Mouse (Mus musculus) hindbrain, embryonic 14.5 days (tissue): ENCODE data around the gene Pde8b. TPM values are rescaled to one million over a fixed set of nuclear protein-coding genes. Genes with fewer than 3 reads are reported as not detected.

Source experiments
- ATAC-seq: fragments of 200-750 bp; cut with Nextera tagmentation; 2 replicates; pipeline ENCODE4 v1.8.0; 2017; ENCODE audit warnings: moderate number of reproducible peaks, mild to moderate bottlenecking, moderate TSS enrichment, moderate library complexity; ENCODE audit not compliant: low FRiP score
- DNase-seq: peaks from one replicate; pipeline ENCODE4 v3.0.0-alpha.2; 2015; ENCODE audit warnings: low spot score
- H3K27ac ChIP-seq: fragments of 300-500 bp; sonication (generic); 2 replicates; pipeline ENCODE4 v1.5.1; 2014; ENCODE audit warnings: mild to moderate bottlenecking, moderate library complexity
- H3K27me3 ChIP-seq: fragments of 300-500 bp; sonication (generic); 2 replicates; pipeline ENCODE4 v1.6.1; 2014; ENCODE audit warnings: mild to moderate bottlenecking, low read length, mixed read lengths; ENCODE audit not compliant: control insufficient read depth, insufficient read depth
- H3K36me3 ChIP-seq: fragments of 300-500 bp; sonication (generic); replicated peaks from 2 replicates; pipeline ENCODE4 v1.6.1; 2014; ENCODE audit not compliant: control insufficient read depth, insufficient read depth
- H3K4me1 ChIP-seq: fragments of 300-500 bp; sonication (generic); replicated peaks from 2 replicates; pipeline ENCODE4 v1.6.1; 2014; ENCODE audit warnings: antibody characterized with exemption, low read length, mixed read lengths; ENCODE audit not compliant: control insufficient read depth, insufficient read depth
- H3K4me2 ChIP-seq: fragments of 300-500 bp; sonication (generic); replicated peaks from 2 replicates; pipeline ENCODE4 v1.6.1; 2014; ENCODE audit warnings: mild to moderate bottlenecking, moderate library complexity
- H3K4me3 ChIP-seq: fragments of 300-500 bp; sonication (generic); replicated peaks from 2 replicates; pipeline ENCODE4 v1.5.1; 2014; ENCODE audit warnings: mild to moderate bottlenecking, low read length
- H3K9ac ChIP-seq: fragments of 300-500 bp; sonication (generic); 2 replicates; pipeline ENCODE4 v1.6.1; 2014
- H3K9me3 ChIP-seq: fragments of 300-500 bp; sonication (generic); 2 replicates; pipeline ENCODE4 v1.6.1; 2016; ENCODE audit warnings: low read length; ENCODE audit not compliant: control insufficient read depth
- WGBS: fragments of 180-500 bp; shearing (Covaris S2); extraction: QIAGEN DNeasy Blood & Tissue Kit; methylation state at CpG from one replicate; pipeline ENCODE4 v1.1.7; 2014; 5-methylcytosine and 5-hydroxymethylcytosine counted together
- polyA plus RNA-seq: library from polyadenylated mRNA; unstranded; fragments of >200 nt; fragmentation: Nextera tagmentation; extraction: Ambion mirVana; gene quantifications from 2 replicates; pipeline ENCODE4 v1.2.1, GENCODE M21; 2014

Gene Pde8b
- polyA plus RNA-seq, 1 experiment from 2014 or later, result 8.0 TPM

DNA sequence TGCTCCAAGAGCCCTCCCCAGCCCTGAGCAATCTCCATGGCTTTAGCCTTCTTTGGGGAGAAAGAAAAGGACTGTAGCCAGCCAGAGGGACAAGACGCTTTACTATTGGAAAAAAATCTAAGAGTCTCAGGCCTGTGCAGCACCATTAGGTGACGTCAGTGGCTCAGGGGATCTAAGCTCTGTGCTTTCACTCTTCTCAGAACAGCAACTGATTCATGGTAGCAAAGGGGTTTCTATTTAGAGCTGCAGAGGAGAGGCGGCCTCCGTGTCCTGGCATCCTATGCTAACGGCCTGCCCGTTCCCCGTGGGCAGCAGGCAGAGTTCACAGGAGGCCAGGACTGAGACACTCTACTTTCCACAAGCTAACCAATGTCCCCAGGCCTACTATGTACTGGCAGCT lies 169.1 kb downstream of the Pde8b start:
- Histone ChIP-seq H3K4me1 (no peaks in the 10 kb centered on the region), H3K9me3 (no peaks in the 10 kb centered on the region), H3K36me3 (no peaks in the 10 kb centered on the region), H3K4me2 (no peak overlapping the region), H3K27ac (no peak overlapping the region), H3K4me3 (no peak overlapping the region), H3K9ac (no peak overlapping the region), H3K27me3 (no peaks in the 10 kb centered on the region)
- no peak for ATAC-seq
- 85% methylated on average over 7 of the region's 7 CpGs for WGBS
- DNase-seq, result no peak

DNA sequence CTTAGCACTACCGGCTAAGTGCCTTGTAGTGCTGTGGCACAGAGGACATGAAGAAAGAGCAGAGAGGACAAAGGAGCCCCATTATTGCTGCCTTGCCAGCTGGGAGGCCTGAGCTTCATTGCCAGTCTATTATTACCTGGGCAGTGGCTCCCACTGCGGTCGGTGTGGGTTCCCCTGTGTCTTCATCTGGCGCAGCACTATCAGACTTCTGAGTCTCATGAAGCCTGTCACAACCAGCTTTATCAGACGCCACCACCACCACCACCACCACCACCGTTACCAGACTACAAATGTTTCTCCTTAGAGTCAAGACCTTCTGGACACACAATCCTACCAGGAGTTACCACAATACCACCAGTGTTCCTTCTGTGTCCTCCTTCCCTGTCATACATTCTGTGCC lies 171.6 kb downstream of the Pde8b start:
- no peak overlapping the region for H3K9ac ChIP-seq
- no peak for ATAC-seq
- H3K4me2 ChIP-seq, result no peak overlapping the region
- H3K9me3 ChIP-seq, result no peaks in the 10 kb centered on the region
- no peak overlapping the region for H3K27ac ChIP-seq
- DNase-seq, result no peak
- 60% methylated on average over 6 of the region's 6 CpGs for WGBS
- no peaks in the 10 kb centered on the region for H3K4me1 ChIP-seq
- no peaks in the 10 kb centered on the region for H3K36me3 ChIP-seq
- no peaks in the 10 kb centered on the region for H3K27me3 ChIP-seq
- H3K4me3 ChIP-seq, result no peak overlapping the region

DNA sequence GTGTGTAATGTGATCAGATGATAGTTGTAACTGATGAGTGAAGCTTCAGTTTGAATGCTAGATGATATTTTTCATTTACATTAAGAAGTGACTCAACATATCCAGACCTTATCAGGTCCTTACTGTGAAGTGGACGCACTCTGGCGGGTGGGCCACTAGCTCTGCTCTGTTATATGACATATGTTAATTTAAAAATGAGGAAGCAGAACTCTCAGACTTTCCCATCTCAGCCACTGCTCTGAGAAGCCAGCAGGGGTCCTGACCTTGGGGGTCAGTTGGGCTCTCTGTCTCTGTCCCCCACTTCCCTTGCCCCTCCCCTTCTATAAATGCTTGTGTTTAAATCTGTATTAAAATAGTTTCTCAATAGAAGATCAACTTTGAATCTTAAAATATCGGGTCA lies 172.4 kb downstream of the Pde8b start:
- no peaks in the 10 kb centered on the region for H3K36me3 ChIP-seq
- ATAC-seq, result no peak
- H3K4me3 ChIP-seq, result no peak overlapping the region
- no peak overlapping the region for H3K4me2 ChIP-seq
- H3K27ac ChIP-seq, result no peak overlapping the region
- 78% methylated on average over 3 of the region's 3 CpGs for WGBS
- no peak overlapping the region for H3K9ac ChIP-seq
- no peak for DNase-seq
- H3K9me3 ChIP-seq, result no peaks in the 10 kb centered on the region
- no peaks in the 10 kb centered on the region for H3K4me1 ChIP-seq
- H3K27me3 ChIP-seq, result no peaks in the 10 kb centered on the region

DNA sequence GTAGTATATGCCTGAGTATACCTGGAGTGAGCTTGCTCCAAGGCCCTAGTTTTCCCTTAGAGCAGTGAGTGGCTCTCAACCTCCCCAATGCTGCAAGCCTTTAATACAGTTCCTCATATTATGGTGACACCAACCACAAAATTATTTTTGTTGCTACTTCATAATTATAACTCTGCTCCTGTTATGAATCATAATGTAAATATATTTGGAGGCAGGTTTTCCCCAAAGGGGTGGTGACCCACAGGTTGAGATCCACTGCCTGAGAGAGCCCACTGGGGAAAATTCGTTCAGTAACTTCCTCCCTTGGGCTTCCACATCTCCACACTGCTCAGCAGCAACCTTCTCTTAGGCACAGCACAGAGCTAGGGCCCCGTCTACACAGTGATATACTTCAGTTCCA lies 174.0 kb downstream of the Pde8b start:
- ATAC-seq (no peak), DNase-seq (no peak)
- Histone ChIP-seq H3K27ac (no peak overlapping the region), H3K4me2 (no peak overlapping the region), H3K9me3 (no peaks in the 10 kb centered on the region), H3K27me3 (no peaks in the 10 kb centered on the region), H3K9ac (no peak overlapping the region), H3K4me3 (no peak overlapping the region), H3K4me1 (no peaks in the 10 kb centered on the region), H3K36me3 (no peaks in the 10 kb centered on the region)
- 70% methylated on average over 2 of the region's 2 CpGs for WGBS

DNA sequence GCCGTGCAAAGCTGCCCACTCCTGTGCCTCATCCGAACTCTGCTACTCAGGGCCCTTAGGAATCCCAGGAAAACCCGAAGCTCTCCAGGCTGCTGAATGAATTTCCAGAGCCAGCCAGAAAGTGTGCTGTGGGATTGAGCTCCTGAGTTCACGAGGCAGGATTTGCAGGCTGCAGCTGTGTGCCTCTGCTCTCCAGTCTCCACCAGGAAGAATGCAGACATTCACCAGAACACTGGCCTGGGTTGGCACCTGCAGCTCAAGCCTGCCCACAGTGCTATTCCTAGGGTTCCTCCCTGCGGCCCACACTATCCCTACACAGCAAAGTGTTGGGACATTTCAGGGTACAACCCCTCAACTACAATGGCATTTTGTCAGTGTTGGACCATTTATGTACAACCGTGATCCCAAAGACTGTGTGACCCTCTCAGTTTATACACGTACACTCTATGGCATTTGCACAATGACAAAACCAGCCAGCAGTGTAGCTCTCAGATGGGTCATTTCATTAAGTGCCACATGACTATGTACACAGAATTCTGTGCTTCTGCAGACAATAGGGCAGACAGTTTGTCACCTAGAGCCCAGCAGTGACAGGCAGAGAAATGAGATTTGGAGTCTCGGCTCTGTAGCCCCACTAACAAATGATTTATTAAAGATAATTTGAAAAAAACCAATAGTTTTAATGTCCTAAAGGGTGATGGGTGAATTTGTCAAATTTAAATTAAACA lies 176.5 kb downstream of the Pde8b start:
- Histone ChIP-seq H3K27ac (peak overlapping the region; percentile 43; the same call in 1 of the 2 replicates), H3K27me3 (no peaks in the 10 kb centered on the region), H3K4me1 (no peaks in the 10 kb centered on the region), H3K9me3 (no peaks in the 10 kb centered on the region), H3K4me2 (no peak overlapping the region), H3K9ac (no peak overlapping the region), H3K4me3 (no peak overlapping the region), H3K36me3 (no peaks in the 10 kb centered on the region)
- WGBS, result 48% methylated on average over 8 of the region's 8 CpGs
- DNase-seq, result no peak
- peak; percentile 51; the same call in 1 of the 2 replicates for ATAC-seq

DNA sequence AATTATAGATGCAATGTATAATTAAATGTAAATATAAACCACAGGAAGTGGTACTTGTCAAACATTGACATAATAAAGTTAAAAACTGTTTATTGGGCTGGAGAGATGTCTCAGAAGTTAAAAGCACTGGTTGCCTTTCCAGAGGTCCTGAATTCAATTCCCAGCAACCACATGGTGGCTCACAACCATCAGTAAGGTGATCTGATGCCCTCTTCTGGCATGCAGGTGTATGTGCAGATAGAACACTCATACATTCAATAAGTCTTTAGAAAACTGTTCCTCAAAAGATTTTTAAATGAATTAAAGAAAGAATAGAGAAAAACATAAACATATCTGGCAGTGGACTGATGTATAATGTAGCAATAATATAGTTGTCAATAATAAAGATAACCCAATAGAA lies 179.9 kb downstream of the Pde8b start:
- H3K9me3 ChIP-seq, result no peaks in the 10 kb centered on the region
- H3K36me3 ChIP-seq, result no peaks in the 10 kb centered on the region
- H3K9ac ChIP-seq, result no peak overlapping the region
- ATAC-seq (no peak), DNase-seq (no peak)
- no peak overlapping the region for H3K27ac ChIP-seq
- H3K4me1 ChIP-seq, result no peaks in the 10 kb centered on the region
- no peak overlapping the region for H3K4me2 ChIP-seq
- H3K27me3 ChIP-seq, result no peaks in the 10 kb centered on the region
- no peak overlapping the region for H3K4me3 ChIP-seq

DNA sequence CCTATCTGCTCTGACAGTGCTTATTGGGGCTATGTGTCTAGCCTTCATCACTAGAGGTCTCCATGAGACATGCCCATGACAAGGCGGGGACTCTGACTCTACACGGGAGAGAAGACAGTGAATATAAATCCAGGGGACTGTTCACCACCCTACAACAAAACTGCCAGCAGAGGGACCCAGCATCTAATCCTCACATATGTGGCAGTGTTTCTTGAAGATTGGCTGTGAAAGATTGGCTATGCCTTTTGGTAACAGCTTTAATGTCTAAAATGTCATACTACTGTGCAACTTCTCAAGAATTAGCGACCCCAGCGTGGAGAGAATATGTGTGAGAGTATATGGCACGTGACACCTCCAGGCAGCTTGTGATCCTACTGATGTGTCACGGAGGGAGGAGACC lies 182.3 kb downstream of the Pde8b start:
- peak; percentile 47 for DNase-seq
- H3K9me3 ChIP-seq, result no peaks in the 10 kb centered on the region
- H3K4me2 ChIP-seq, result no peak overlapping the region
- no peaks in the 10 kb centered on the region for H3K36me3 ChIP-seq
- ATAC-seq, result no peak
- H3K4me3 ChIP-seq, result no peak overlapping the region
- no peak overlapping the region for H3K27ac ChIP-seq
- no peaks in the 10 kb centered on the region for H3K4me1 ChIP-seq
- no peaks in the 10 kb centered on the region for H3K27me3 ChIP-seq
- WGBS, result 65% methylated on average over 6 of the region's 6 CpGs
- H3K9ac ChIP-seq, result no peak overlapping the region

DNA sequence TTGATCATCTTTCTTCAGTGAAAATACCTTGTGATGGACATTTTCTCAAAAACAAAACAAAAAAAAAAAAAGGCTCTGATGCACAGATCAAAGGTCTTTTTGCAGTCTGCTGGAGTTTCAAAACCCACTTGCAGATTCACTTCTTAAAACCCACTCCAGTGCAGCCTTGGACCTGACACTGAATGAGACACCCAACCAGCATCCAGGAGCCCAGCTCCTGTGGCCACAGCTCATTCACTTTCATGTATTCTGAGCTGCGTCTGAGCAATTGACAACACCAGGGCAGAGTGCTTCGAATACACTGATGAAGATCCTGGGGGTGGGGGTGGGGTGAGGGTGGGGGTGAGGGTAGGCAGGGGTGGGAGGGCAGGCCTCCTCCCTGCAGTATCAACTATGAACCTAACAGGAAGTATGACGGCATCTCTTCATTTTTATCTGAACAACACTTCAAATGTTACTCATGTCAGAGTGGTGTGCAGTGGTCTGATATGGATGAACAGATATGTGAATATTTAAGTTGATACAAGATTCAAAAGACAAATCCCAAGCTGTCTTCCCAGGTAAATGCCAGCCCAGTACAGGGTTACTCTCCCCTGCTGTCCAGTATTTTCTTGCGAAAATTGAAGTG lies 186.6 kb downstream of the Pde8b start:
- Histone ChIP-seq H3K36me3 (no peaks in the 10 kb centered on the region), H3K4me2 (no peak overlapping the region), H3K27ac (no peak overlapping the region), H3K9ac (no peak overlapping the region), H3K27me3 (no peaks in the 10 kb centered on the region), H3K4me3 (no peak overlapping the region), H3K4me1 (no peaks in the 10 kb centered on the region), H3K9me3 (0 out of 2 replicates have a peak, but pooled peaks cover 2% of the 10 kb centered on the region)
- 65% methylated on average over 4 of the region's 4 CpGs for WGBS
- ATAC-seq, result no peak
- DNase-seq, result no peak

DNA sequence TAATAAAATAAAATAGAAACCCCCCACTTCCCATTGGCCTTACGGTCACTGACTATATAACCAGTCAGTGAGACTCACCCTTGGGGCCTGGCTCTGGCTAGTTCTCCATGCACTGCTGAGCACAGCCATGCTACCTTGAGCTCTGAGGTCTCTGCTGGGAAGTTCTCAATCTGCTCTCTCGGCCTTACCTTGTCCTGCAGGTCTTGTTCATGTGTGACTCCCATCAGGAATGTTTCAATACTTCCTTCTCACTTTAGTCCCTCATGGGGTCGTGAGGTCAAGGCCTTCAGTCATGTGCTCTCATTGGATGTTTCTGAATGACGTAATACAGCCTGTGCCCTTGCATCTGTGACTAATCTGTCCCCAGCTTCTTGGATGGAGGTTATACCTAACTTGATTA lies 191.3 kb downstream of the Pde8b start:
- Histone ChIP-seq H3K27ac (no peak overlapping the region), H3K4me1 (no peaks in the 10 kb centered on the region), H3K27me3 (no peaks in the 10 kb centered on the region), H3K4me3 (no peak overlapping the region), H3K4me2 (no peak overlapping the region), H3K9me3 (0 out of 2 replicates have a peak, but pooled peaks cover 2% of the 10 kb centered on the region), H3K36me3 (no peaks in the 10 kb centered on the region), H3K9ac (no peak overlapping the region)
- no peak for DNase-seq
- 86% methylated on average over 4 of the region's 4 CpGs for WGBS
- no peak for ATAC-seq
